20 mouse cellular contexts compared by ENCODE assay signal in genomic region chr8:45291790-45292189, GRCm38 (mm10). TPM values are rescaled to one million over a fixed set of nuclear protein-coding genes. Genes with fewer than 3 reads are reported as not detected.
DNase-seq lines count a peak whose midpoint lies in the region; ATAC-seq and TF ChIP-seq lines count a peak whose summit lies in the region.
"Had no signal": no experiment of that assay in that cellular context is flagged by ENCODE, and none has a peak within 500 bp of the region (broad histone marks: within the 10 kb centered on the region; RNA-seq: fewer than 3 reads in every experiment).

No protein-coding gene starts in this region.

- no peak overlapping the region for H3K4me3 ChIP-seq in forebrain, embryonic 15.5 days
- no peak overlapping the region for H3K4me3 ChIP-seq in forebrain, embryonic 12.5 days (replicated peaks)
- H3K4me3 ChIP-seq in embryonic facial prominence, embryonic 10.5 days, result no peak overlapping the region
- no peak overlapping the region for H3K4me3 ChIP-seq in liver, embryonic 12.5 days
- H3K4me3 ChIP-seq: embryonic facial prominence, embryonic 13.5 days; limb, embryonic 13.5 days; midbrain, embryonic 15.5 days; neural tube, embryonic 13.5 days had no signal

- no peak for TF ChIP-seq CTCF in brain, embryonic 14.5 days (IDR thresholded peaks at IDR 0.05; ENCODE audit: borderline replicate concordance, extremely low read depth, insufficient read depth, insufficient read length)

- 73% methylated on average over 2 of the region's 2 CpGs for WGBS in forebrain, embryonic 15.5 days
- WGBS in forebrain, embryonic 12.5 days, result 81% methylated on average over 2 of the region's 2 CpGs
- WGBS in embryonic facial prominence, embryonic 10.5 days, result 86% methylated on average over 2 of the region's 2 CpGs
- 58% methylated on average over 2 of the region's 2 CpGs for whole genome bisulfite sequencing in liver, embryonic 12.5 days (ENCODE audit: insufficient replicate concordance)

- no peak for TF ChIP-seq POLR2A in brain, embryonic 14.5 days (IDR thresholded peaks at IDR 0.05; ENCODE audit: borderline replicate concordance, extremely low read depth, insufficient read depth, insufficient read length, poor library complexity, severe bottlenecking)

- H3K9me3 ChIP-seq in forebrain, embryonic 15.5 days, result no peaks in the 10 kb centered on the region
- H3K9me3 ChIP-seq in forebrain, embryonic 12.5 days, result no peaks in the 10 kb centered on the region
- no peaks in the 10 kb centered on the region for H3K9me3 ChIP-seq in embryonic facial prominence, embryonic 10.5 days
- H3K9me3 ChIP-seq in liver, embryonic 12.5 days (replicated peaks), result no peaks in the 10 kb centered on the region
- H3K9me3 ChIP-seq: embryonic facial prominence, embryonic 13.5 days; limb, embryonic 13.5 days; midbrain, embryonic 15.5 days; neural tube, embryonic 13.5 days had no signal

- no peak overlapping the region for H3K27ac ChIP-seq in forebrain, embryonic 15.5 days (replicated peaks)
- no peak overlapping the region for H3K27ac ChIP-seq in forebrain, embryonic 12.5 days
- H3K27ac ChIP-seq in embryonic facial prominence, embryonic 10.5 days (replicated peaks), result no peak overlapping the region
- H3K27ac ChIP-seq in liver, embryonic 12.5 days, result no peak overlapping the region
- H3K27ac ChIP-seq: embryonic facial prominence, embryonic 13.5 days; limb, embryonic 13.5 days; macrophage; midbrain, embryonic 15.5 days; neural tube, embryonic 13.5 days had no signal

- H3K4me1 ChIP-seq in forebrain, embryonic 15.5 days, result 0 out of 2 replicates have a peak, but pooled peaks cover 3% of the 10 kb centered on the region
- no peaks in the 10 kb centered on the region for H3K4me1 ChIP-seq in forebrain, embryonic 12.5 days
- no peaks in the 10 kb centered on the region for H3K4me1 ChIP-seq in embryonic facial prominence, embryonic 10.5 days
- no peaks in the 10 kb centered on the region for H3K4me1 ChIP-seq in liver, embryonic 12.5 days
- H3K4me1 ChIP-seq: embryonic facial prominence, embryonic 13.5 days; limb, embryonic 13.5 days; midbrain, embryonic 15.5 days; neural tube, embryonic 13.5 days had no signal

- peak; percentile 75 for ATAC-seq in forebrain, embryonic 15.5 days (replicated peaks)
- no peak for ATAC-seq in forebrain, embryonic 12.5 days (ENCODE audit: low FRiP score)
- ATAC-seq in liver, embryonic 12.5 days, result no peak
- ATAC-seq: intestine, embryonic 16.5 days; midbrain, embryonic 15.5 days had no signal

- no peak overlapping the region for H3K4me2 ChIP-seq in forebrain, embryonic 15.5 days (replicated peaks)
- H3K4me2 ChIP-seq in forebrain, embryonic 12.5 days, result no peak overlapping the region
- H3K4me2 ChIP-seq in liver, embryonic 12.5 days, result no peak overlapping the region
- H3K4me2 ChIP-seq: embryonic facial prominence, embryonic 13.5 days; heart, embryonic 11.5 days; limb, embryonic 13.5 days; midbrain, embryonic 15.5 days; neural tube, embryonic 13.5 days had no signal

- no peak overlapping the region for H3K9ac ChIP-seq in forebrain, embryonic 15.5 days (replicated peaks)
- H3K9ac ChIP-seq in forebrain, embryonic 12.5 days, result no peak overlapping the region
- H3K9ac ChIP-seq in liver, embryonic 12.5 days, result no peak overlapping the region
- H3K9ac ChIP-seq: embryonic facial prominence, embryonic 13.5 days; limb, embryonic 13.5 days; midbrain, embryonic 15.5 days; neural tube, embryonic 13.5 days had no signal

- no peaks in the 10 kb centered on the region for H3K27me3 ChIP-seq in forebrain, embryonic 15.5 days
- H3K27me3 ChIP-seq in forebrain, embryonic 12.5 days, result no peaks in the 10 kb centered on the region
- H3K27me3 ChIP-seq in embryonic facial prominence, embryonic 10.5 days (replicated peaks; ENCODE audit: low read depth, poor library complexity, severe bottlenecking), result no peaks in the 10 kb centered on the region
- no peaks in the 10 kb centered on the region for H3K27me3 ChIP-seq in liver, embryonic 12.5 days (replicated peaks)
- H3K27me3 ChIP-seq: embryonic facial prominence, embryonic 13.5 days; limb, embryonic 13.5 days; midbrain, embryonic 15.5 days; neural tube, embryonic 13.5 days had no signal

- DNase-seq in brain, embryonic 14.5 days (ENCODE audit: low read depth), result peak; percentile 79
- DNase-seq in cerebellum, postnatal 14 days, result peak; percentile 78 to 83
- DNase-seq in layer of hippocampus, adult 9-11 months, result peak; percentile 71
- no peak for DNase-seq in embryonic facial prominence, embryonic 10.5 days (ENCODE audit: low spot score)
- DNase-seq in urinary bladder, postnatal 4 days (ENCODE audit: low spot score in 2 of 2), result no peak
- DNase-seq: adrenal gland, adult 8-10 months; gastrocnemius, postnatal 10 days; kidney, postnatal 10 days; lung, adult 18-20 months; thymus, adult 18-20 months had no signal

- no peaks in the 10 kb centered on the region for H3K36me3 ChIP-seq in forebrain, embryonic 15.5 days
- H3K36me3 ChIP-seq in forebrain, embryonic 12.5 days (replicated peaks), result no peaks in the 10 kb centered on the region
- no peaks in the 10 kb centered on the region for H3K36me3 ChIP-seq in embryonic facial prominence, embryonic 10.5 days (replicated peaks)
- H3K36me3 ChIP-seq in liver, embryonic 12.5 days, result no peaks in the 10 kb centered on the region
- H3K36me3 ChIP-seq: embryonic facial prominence, embryonic 13.5 days; limb, embryonic 13.5 days; midbrain, embryonic 15.5 days; neural tube, embryonic 13.5 days had no signal

RNA-seq across cellular contexts. Expression of gene Klkb1, which starts 2.9 kb away (rescaled TPM):
- not detected in 2 replicates for polyA plus RNA-seq in forebrain, embryonic 15.5 days (2015; fragmentation: Nextera tagmentation; extraction: Ambion mirVana)
- polyA plus RNA-seq in forebrain, embryonic 12.5 days (2016; fragmentation: Nextera tagmentation; extraction: Ambion mirVana), result 0.04 TPM in 1 of 2 replicates, not detected in the other
- polyA plus RNA-seq in brain, embryonic 14.5 days (2012; rRNA removed), result 0.03 TPM in 2 replicates
- polyA plus RNA-seq in embryonic facial prominence, embryonic 10.5 days (2016; fragmentation: Nextera tagmentation; extraction: Ambion mirVana), result 0.03 TPM in 1 of 2 replicates, not detected in the other
- polyA plus RNA-seq in liver, embryonic 12.5 days (2016; fragmentation: Nextera tagmentation; extraction: Ambion mirVana), result 0.81 and 0.91 TPM in 2 replicates
- polyA plus RNA-seq: heart, embryonic 11.5 days; neural tube, embryonic 13.5 days had no signal

RNA-seq across cellular contexts. Expression of gene Gm45753, which starts 16.5 kb away (rescaled TPM):
- 0.11 TPM in 1 of 2 replicates, not detected in the other for polyA plus RNA-seq in forebrain, embryonic 15.5 days (2015; fragmentation: Nextera tagmentation; extraction: Ambion mirVana)
- polyA plus RNA-seq in forebrain, embryonic 12.5 days (2016; fragmentation: Nextera tagmentation; extraction: Ambion mirVana), result not detected in 2 replicates
- not detected in 2 replicates for polyA plus RNA-seq in brain, embryonic 14.5 days (2012; rRNA removed)
- 0.07 TPM in 1 of 2 replicates, not detected in the other for polyA plus RNA-seq in embryonic facial prominence, embryonic 10.5 days (2016; fragmentation: Nextera tagmentation; extraction: Ambion mirVana)
- 1.3 and 1.8 TPM in 2 replicates for polyA plus RNA-seq in liver, embryonic 12.5 days (2016; fragmentation: Nextera tagmentation; extraction: Ambion mirVana)
- polyA plus RNA-seq: embryonic facial prominence, embryonic 13.5 days; heart, embryonic 11.5 days; limb, embryonic 13.5 days; midbrain, embryonic 15.5 days; neural tube, embryonic 13.5 days had no signal

RNA-seq across cellular contexts. Expression of gene F11, which starts 30.0 kb away (rescaled TPM):
- not detected in 2 replicates for polyA plus RNA-seq in forebrain, embryonic 15.5 days (2015; fragmentation: Nextera tagmentation; extraction: Ambion mirVana)
- polyA plus RNA-seq in forebrain, embryonic 12.5 days (2016; fragmentation: Nextera tagmentation; extraction: Ambion mirVana), result not detected in 2 replicates
- 0.09 TPM in 1 of 2 replicates, not detected in the other for polyA plus RNA-seq in brain, embryonic 14.5 days (2012; rRNA removed)
- polyA plus RNA-seq in embryonic facial prominence, embryonic 10.5 days (2016; fragmentation: Nextera tagmentation; extraction: Ambion mirVana), result not detected in 2 replicates
- polyA plus RNA-seq in liver, embryonic 12.5 days (2016; fragmentation: Nextera tagmentation; extraction: Ambion mirVana), result 3.2 and 3.5 TPM in 2 replicates
- polyA plus RNA-seq: embryonic facial prominence, embryonic 13.5 days; heart, embryonic 11.5 days; limb, embryonic 13.5 days; macrophage; midbrain, embryonic 15.5 days; neural tube, embryonic 13.5 days had no signal

RNA-seq across cellular contexts. Expression of gene Cyp4v3, which starts 41.2 kb away (rescaled TPM):
- 0.56 and 0.68 TPM in 2 replicates for polyA plus RNA-seq in forebrain, embryonic 15.5 days (2015; fragmentation: Nextera tagmentation; extraction: Ambion mirVana)
- polyA plus RNA-seq in forebrain, embryonic 12.5 days (2016; fragmentation: Nextera tagmentation; extraction: Ambion mirVana), result 1.00 and 1.2 TPM in 2 replicates
- 0.82 and 1.3 TPM in 2 replicates for polyA plus RNA-seq in brain, embryonic 14.5 days (2012; rRNA removed)
- polyA plus RNA-seq in embryonic facial prominence, embryonic 10.5 days (2016; fragmentation: Nextera tagmentation; extraction: Ambion mirVana), result 0.52 and 1.3 TPM in 2 replicates
- polyA plus RNA-seq in liver, embryonic 12.5 days (2016; fragmentation: Nextera tagmentation; extraction: Ambion mirVana), result 1.7 and 1.8 TPM in 2 replicates

Comparison
In these comparisons a context has a peak if more than half of its experiments do, and no peak if none do; other contexts are left out.
1. DNase-seq: peak in brain, embryonic 14.5 days (single experiment), cerebellum, postnatal 14 days (2 of 2) and layer of hippocampus, adult 9-11 months (single experiment); none in embryonic facial prominence, embryonic 10.5 days (single experiment) and urinary bladder, postnatal 4 days (0 of 2).